Mouse (Mus musculus) brain, embryonic 14.5 days (tissue): ENCODE measurements at regions not wholly inside any gene's neighbourhood (a gene's known extent, or its start where the extent isn't known, plus 50 kb on each side); places are given as distances from the start of the nearest gene placed in this dataset.
"Not testable (repeated sequence)": the region's sequence is repeated elsewhere in the genome, so short reads cannot be mapped to it uniquely, and the experiment has no call there.

Experiments
- DNase-seq: peaks from one replicate; pipeline ENCODE4 v3.0.0-alpha.2; 2011; ENCODE audit warnings: low read depth
- CTCF ChIP-seq: fragments of 200-500 bp; IDR thresholded peaks from 2 replicates; pipeline ENCODE4 v1.5.1; 2012; ENCODE audit warnings: inconsistent platforms, mild to moderate bottlenecking, moderate library complexity, borderline replicate concordance; ENCODE audit not compliant: insufficient read depth, insufficient read length; ENCODE audit errors: extremely low read depth
- POLR2A ChIP-seq: fragments of 200-500 bp; IDR thresholded peaks from 2 replicates; pipeline ENCODE4 v1.6.1; 2012; ENCODE audit warnings: mild to moderate bottlenecking, inconsistent platforms, borderline replicate concordance; ENCODE audit not compliant: poor library complexity, insufficient read depth, insufficient read length, severe bottlenecking; ENCODE audit errors: extremely low read depth

DNA sequence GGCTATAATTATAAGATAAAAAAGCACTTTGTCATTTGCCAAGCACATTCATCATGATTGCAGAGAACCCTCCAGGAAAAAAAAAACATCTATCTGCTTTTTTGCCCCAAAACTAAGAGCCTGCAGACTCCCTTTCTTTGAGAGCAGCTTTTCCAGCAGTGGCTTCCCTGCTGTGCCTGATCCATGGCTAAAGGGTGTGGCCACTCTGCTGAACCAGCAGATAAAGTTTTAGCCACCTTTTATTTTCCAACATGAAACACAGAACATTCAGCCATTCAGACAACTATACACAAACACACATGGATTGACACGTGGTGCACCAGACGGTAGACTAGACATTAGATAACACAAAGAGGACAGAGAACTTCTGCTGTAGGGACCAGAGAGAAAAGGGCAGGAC, 164.9 kb upstream of the Klf6 start:
- no peak for DNase-seq
- no peak for TF ChIP-seq POLR2A
- no peak for TF ChIP-seq CTCF

- not testable (repeated sequence) for DNase-seq
These were observed 164.0 kb upstream of the Klf6 start for GRCm38 (mm10) chr13:5697329-5697728.

DNA sequence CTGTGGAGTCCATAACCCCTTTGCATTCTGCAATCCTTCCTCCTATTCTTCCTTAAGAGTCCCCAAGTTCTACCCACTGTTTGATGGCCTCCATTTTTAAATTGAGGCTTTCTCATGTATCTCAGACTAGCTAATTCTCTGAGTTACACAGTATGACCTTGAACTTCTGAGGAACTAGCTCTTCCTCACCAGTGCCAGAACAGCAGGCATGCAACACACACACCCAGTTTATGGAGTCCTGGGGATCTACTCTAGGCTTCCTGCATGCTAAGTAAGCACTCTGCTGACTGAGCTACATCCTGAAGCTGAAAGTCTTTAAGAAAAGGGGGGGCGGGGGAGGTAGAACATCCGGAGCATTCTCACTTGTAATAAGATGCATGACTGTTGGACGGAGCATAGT, 159.2 kb upstream of the Klf6 start:
- no peak for DNase-seq
- TF ChIP-seq POLR2A, result no peak
- no peak for TF ChIP-seq CTCF

DNA sequence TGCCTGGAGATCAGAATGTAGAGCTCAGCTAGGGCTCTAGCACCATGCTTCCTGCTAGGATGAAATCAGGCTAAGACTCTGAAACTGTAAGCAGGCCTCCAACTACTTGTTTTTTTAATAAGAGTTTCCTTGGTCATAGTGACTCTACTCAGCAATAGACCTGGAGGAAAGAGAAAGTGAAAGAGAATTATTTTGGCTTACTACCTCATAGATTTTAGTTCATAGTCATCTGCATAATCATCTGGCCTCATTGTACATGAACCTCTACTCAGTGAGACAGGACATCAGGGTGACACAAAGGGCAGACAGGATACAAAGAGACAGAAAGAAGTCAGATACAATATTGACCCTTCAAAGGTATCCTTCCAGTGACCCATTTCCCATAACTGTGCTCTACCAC, 156.3 kb upstream of the Klf6 start:
- DNase-seq, result no peak
- TF ChIP-seq CTCF (no peak), POLR2A (no peak)

DNA sequence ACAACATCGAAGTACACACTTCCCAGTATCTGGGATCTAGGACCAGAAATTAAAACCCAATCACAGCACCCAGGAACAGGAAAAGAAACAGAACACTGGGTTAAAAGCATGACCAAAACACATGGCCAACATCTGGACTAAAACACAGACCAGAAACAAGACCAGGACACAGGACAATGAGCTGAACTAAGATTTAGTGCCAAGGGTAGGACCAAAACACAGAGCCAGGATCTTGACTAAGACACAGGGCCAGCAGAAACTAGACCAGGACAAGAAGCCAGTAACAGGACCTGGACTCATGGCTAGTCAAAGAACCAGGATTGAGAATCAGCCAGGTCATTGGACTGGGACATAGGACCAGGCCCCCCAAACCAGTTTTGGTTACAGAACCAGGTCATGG, 149.6 kb upstream of the Klf6 start:
- DNase-seq, result no peak
- TF ChIP-seq CTCF (no peak), POLR2A (no peak)

DNA sequence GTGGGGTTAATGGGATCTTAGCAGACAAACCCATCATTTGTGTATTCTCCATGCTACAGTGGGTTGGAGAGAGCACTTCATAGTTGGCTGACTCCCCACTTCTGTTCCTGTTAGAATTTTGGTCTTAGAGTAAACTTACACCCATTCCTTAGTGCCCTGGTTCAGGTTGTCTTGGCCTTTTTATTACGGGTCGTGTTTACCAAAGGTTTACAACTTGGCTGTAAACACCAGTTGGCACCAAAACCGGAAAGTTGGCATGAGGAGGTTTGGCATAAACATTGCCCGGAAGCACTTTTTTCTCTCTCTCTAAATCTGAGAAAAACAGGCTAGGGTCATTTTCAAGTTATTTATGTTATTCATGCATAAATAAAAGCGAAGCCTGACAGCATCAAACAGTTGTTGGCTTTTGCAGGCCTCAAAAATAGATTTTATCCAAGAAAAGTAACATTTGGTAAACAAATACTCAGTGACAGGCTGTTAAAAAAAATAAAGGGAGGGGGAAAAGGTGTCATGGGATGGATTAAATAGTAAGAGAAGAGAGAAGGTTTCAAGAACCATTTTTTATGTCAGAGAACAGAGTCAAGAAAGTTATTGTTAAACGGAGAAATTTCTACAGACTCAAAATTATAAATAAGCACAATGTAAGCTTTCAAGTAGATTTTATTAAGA, 148.0 kb upstream of the Klf6 start:
- TF ChIP-seq CTCF (no peak), POLR2A (no peak)
- DNase-seq, result peak; percentile 35

DNA sequence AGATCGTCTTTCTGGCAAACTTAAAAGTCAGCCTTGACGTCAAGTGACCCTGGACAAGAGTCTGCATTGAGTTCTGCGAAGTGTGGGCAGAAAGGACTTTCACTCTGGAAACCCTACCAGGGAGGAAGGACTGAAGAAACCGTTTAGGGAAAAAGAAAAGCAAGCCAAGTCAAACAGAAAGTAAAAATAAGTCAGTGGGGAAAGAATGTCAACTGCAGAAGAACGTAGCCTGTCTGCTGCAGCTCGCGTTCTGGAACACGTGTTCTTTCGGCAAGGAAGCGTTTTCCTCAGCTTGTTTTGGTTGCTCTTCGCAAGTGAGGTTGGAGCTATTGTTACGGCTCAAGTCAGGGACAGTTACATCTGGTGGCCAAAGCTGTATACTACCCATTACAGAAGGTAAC, 147.1 kb upstream of the Klf6 start:
- TF ChIP-seq CTCF, result no peak
- peak; percentile 15 for DNase-seq

DNA sequence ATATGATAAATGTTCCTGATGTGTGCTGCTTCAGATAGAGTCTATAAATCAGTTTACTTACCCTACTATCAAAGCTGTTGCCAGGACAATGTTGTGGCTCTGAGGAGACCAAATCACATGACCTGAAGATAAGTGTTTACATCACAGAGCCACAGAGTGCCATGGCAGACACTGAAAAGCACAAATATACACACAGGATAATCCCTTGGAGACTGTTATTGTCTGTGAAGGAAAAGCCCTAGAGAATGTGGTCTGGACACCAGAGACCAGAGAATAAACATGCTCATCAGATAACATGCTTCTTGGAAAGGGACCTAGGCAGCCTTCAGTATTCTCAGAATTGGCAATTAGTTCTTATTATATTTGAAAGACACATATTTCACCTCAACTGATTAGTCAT, 146.5 kb upstream of the Klf6 start:
- TF ChIP-seq POLR2A, result no peak
- TF ChIP-seq CTCF, result no peak
- DNase-seq, result no peak

DNA sequence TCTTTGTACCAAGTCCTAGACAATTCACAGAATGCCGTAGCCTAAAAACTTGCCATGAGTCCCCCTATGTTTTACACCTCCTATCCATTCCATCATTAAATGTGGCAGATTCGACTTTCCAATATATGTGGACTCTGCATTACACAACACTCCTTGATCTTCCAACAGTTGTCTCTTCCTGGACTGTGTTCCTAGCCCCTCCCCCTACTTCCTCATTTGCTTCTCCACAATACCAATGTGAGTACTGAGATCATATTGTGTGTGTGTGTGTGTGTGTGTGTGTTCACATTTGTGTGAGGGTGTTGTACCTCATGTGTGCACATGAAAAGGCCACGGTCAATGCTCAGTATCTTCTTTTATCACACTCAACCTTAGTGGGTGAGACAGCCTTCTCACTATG, 144.5 kb upstream of the Klf6 start:
- DNase-seq, result no peak
- TF ChIP-seq CTCF (no peak), POLR2A (no peak)

- no peak for DNase-seq
- TF ChIP-seq CTCF (no peak), POLR2A (no peak)
These were observed 138.0 kb upstream of the Klf6 start for GRCm38 (mm10) chr13:5723319-5723718.

DNA sequence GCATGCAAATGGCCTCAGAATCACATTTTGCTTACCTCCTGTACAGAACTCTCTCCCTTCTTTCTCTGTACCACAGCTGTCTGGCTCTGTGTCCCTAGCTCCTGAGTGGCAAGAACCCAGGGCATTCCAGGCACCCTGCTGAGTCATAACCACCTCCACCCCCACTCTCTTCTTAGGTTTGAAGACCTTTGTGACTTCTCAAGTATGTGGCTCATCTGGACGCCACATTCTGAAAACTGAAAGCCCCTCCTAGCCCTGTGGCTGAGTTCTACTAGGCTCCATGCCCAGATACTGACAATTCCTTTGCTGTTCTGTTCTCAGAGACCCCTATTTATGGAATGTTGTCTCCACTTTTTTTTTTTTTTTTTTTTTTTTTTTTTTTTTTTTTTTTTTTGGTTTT, 136.9 kb upstream of the Klf6 start:
- TF ChIP-seq POLR2A (no peak), CTCF (no peak)
- no peak for DNase-seq

- DNase-seq, result no peak
- TF ChIP-seq CTCF, result no peak
These were observed 135.3 kb upstream of the Klf6 start for GRCm38 (mm10) chr13:5725984-5726383.

DNA sequence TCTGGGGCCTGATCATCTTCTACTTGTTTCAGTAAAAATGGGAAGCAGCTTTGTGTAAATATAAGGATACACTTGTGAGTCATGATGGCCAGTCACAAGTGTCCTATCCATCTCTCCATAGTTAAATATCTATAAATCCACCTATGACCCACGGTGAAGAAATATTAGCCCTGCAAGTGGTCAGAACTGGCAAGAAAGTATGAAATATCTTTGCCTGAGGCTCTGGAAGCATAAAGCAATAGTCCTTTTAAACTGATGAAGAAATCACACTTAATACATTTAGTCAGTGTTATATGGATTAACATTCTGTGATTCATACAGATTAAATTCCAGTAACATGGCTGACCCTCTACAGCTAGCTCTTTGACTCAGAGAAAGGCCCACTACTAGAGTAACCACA, 134.8 kb upstream of the Klf6 start:
- DNase-seq, result no peak
- no peak for TF ChIP-seq CTCF
- no peak for TF ChIP-seq POLR2A
